10 mouse cellular contexts compared by ENCODE assay signal in the genomic region with DNA sequence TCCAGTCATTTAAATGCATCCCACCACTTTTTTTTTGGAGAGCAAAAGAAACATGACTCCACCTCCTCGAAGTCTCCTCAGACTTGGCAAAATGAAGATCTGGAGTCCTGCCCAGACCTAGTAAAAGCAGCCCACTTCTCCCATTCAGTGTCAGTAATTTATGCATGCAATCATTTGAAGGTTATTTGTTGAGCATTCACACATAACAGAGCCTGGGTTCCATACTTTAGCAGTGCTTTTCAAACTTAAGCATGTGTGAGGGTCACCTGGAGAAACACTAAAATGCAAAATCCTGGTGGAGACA.
DNase-seq lines count a peak whose midpoint lies in the region; ATAC-seq lines count a peak whose summit lies in the region.
"Had no signal": no experiment of that assay in that cellular context is flagged by ENCODE, and none has a peak within 500 bp of the region (broad histone marks: within the 10 kb centered on the region; RNA-seq: fewer than 3 reads in every experiment).

No protein-coding gene starts in this region.

- no peak overlapping the region for H3K4me3 ChIP-seq in heart, embryonic 11.5 days (ENCODE audit: low read depth, low read length)
- H3K4me3 ChIP-seq: liver, embryonic 15.5 days; neural tube, embryonic 12.5 days had no signal

- no peak for ATAC-seq in heart, embryonic 11.5 days (replicated peaks; ENCODE audit: insufficient number of reproducible peaks, low FRiP score, low TSS enrichment)

- H3K9me3 ChIP-seq in heart, embryonic 11.5 days (replicated peaks; ENCODE audit: control insufficient read depth, low read length), result no peaks in the 10 kb centered on the region
- H3K9me3 ChIP-seq: liver, embryonic 15.5 days; neural tube, embryonic 12.5 days had no signal

- H3K4me1 ChIP-seq in heart, embryonic 11.5 days (ENCODE audit: control insufficient read depth, insufficient read depth, low read length), result no peaks in the 10 kb centered on the region
- H3K4me1 ChIP-seq: liver, embryonic 15.5 days; neural tube, embryonic 12.5 days had no signal

- no peaks in the 10 kb centered on the region for H3K36me3 ChIP-seq in heart, embryonic 11.5 days (ENCODE audit: control insufficient read depth, insufficient read depth, low read length)
- H3K36me3 ChIP-seq: liver, embryonic 15.5 days; neural tube, embryonic 12.5 days had no signal

- no peak overlapping the region for H3K4me2 ChIP-seq in heart, embryonic 11.5 days
- H3K4me2 ChIP-seq: liver, embryonic 15.5 days; neural tube, embryonic 12.5 days had no signal

- H3K9ac ChIP-seq in heart, embryonic 11.5 days (ENCODE audit: low read depth, low read length), result no peak overlapping the region
- H3K9ac ChIP-seq: liver, embryonic 15.5 days; neural tube, embryonic 12.5 days had no signal

- no peaks in the 10 kb centered on the region; the same call in 1 of the 2 replicates for H3K27me3 ChIP-seq in heart, embryonic 11.5 days (ENCODE audit: control insufficient read depth, insufficient read depth, low read length)
- H3K27me3 ChIP-seq: liver, embryonic 15.5 days had no signal

- intact Hi-C loops in heart, postnatal 14 days (cut with DNase I), result no loop called here

- DNase-seq in heart, postnatal 14 days, result peak; percentile 1 to 21
- DNase-seq in lung, postnatal 14 days, result peak; percentile 9
- DNase-seq in lung, postnatal 36 days, result no peak
- DNase-seq in frontal cortex, postnatal 36 days (ENCODE audit: low spot score in 2 of 2), result peak; percentile 33 to 49
- DNase-seq in right cerebral cortex, postnatal 10 days (ENCODE audit: low spot score in 2 of 2), result peak; percentile 63 to 65
- no peak for DNase-seq in retina, embryonic 14.5 days (ENCODE audit: low spot score)
- DNase-seq in heart, adult 18-20 months, result no peak

- WGBS in heart, embryonic 11.5 days (ENCODE audit: insufficient replicate concordance), result 66% methylated on average over 1 of the region's 1 CpGs

- H3K27ac ChIP-seq in heart, embryonic 11.5 days (ENCODE audit: low read depth, low read length), result no peak overlapping the region
- H3K27ac ChIP-seq: liver, embryonic 15.5 days; neural tube, embryonic 12.5 days had no signal

Comparison
In these comparisons a context has a peak if more than half of its experiments do, and no peak if none do; other contexts are left out.
1. DNase-seq: peak in heart, postnatal 14 days (2 of 2), lung, postnatal 14 days (single experiment), frontal cortex, postnatal 36 days (2 of 2) and right cerebral cortex, postnatal 10 days (2 of 2); none in lung, postnatal 36 days (single experiment), retina, embryonic 14.5 days (single experiment) and heart, adult 18-20 months (0 of 2).